Mouse (Mus musculus): Measurements from ENCODE around the gene Myo1e. TPM values are rescaled to one million over a fixed set of nuclear protein-coding genes. Genes with fewer than 3 reads are reported as not detected.

Myo1e gene
- polyA plus RNA-seq, 1 experiment from 2014 or later: 9.0 TPM

GRCm38 (mm10) chr9:70389548-70389947 lies 182.4 kb downstream of the Myo1e start:
- Histone ChIP-seq H3K4me3 (no peak overlapping the region), H3K36me3 (no peaks in the 10 kb centered on the region), H3K9me3 (no peaks in the 10 kb centered on the region), H3K27me3 (no peaks in the 10 kb centered on the region), H3K4me2 (no peak overlapping the region), H3K9ac (no peak overlapping the region), H3K27ac (replicated peaks) (no peak overlapping the region), H3K4me1 (replicated peaks) (peaks cover 5% of the 10 kb centered on the region; the same call in 1 of the 2 replicates)
- 91% methylated on average over 3 of the region's 3 CpGs for WGBS
- no peak for ATAC-seq (ENCODE audit: low FRiP score, low read depth)

- WGBS: 92% methylated on average over 5 of the region's 5 CpGs
- peaks cover 5% of the 10 kb centered on the region; the same call in 1 of the 2 replicates for H3K4me1 ChIP-seq (replicated peaks)
- no peak overlapping the region for H3K4me3 ChIP-seq
- ATAC-seq (ENCODE audit: low FRiP score, low read depth): no peak
- H3K9me3 ChIP-seq: no peaks in the 10 kb centered on the region
- H3K4me2 ChIP-seq: no peak overlapping the region
- H3K36me3 ChIP-seq: no peaks in the 10 kb centered on the region
- no peak overlapping the region for H3K27ac ChIP-seq (replicated peaks)
- no peak overlapping the region for H3K9ac ChIP-seq
- H3K27me3 ChIP-seq: no peaks in the 10 kb centered on the region
Measured at GRCm38 (mm10) chr9:70391042-70391441, 183.9 kb downstream of the Myo1e start.

- Histone ChIP-seq H3K36me3 (no peaks in the 10 kb centered on the region), H3K4me2 (no peak overlapping the region; the same call in 1 of the 2 replicates), H3K27ac (replicated peaks) (no peak overlapping the region), H3K4me3 (no peak overlapping the region), H3K27me3 (no peaks in the 10 kb centered on the region), H3K4me1 (replicated peaks) (peaks cover 5% of the 10 kb centered on the region; the same call in 1 of the 2 replicates), H3K9ac (no peak overlapping the region), H3K9me3 (no peaks in the 10 kb centered on the region)
- peak; percentile 68 for ATAC-seq (ENCODE audit: low FRiP score, low read depth)
- 80% methylated on average over 12 of the region's 12 CpGs for WGBS
Measured at GRCm38 (mm10) chr9:70391660-70392562, 184.8 kb downstream of the Myo1e start.

GRCm38 (mm10) chr9:70392563-70392907 lies 185.4 kb downstream of the Myo1e start:
- Histone ChIP-seq H3K4me1 (replicated peaks) (peaks cover 5% of the 10 kb centered on the region; the same call in 1 of the 2 replicates), H3K27me3 (no peaks in the 10 kb centered on the region), H3K4me2 (no peak overlapping the region; the same call in 1 of the 2 replicates), H3K9me3 (no peaks in the 10 kb centered on the region), H3K4me3 (no peak overlapping the region), H3K36me3 (no peaks in the 10 kb centered on the region), H3K27ac (replicated peaks) (no peak overlapping the region), H3K9ac (no peak overlapping the region)
- 17% methylated on average over 6 of the region's 6 CpGs for WGBS
- ATAC-seq (ENCODE audit: low FRiP score, low read depth): peak; percentile 88

- no peak overlapping the region for H3K9ac ChIP-seq
- no peak overlapping the region for H3K4me2 ChIP-seq
- peaks cover 5% of the 10 kb centered on the region; the same call in 1 of the 2 replicates for H3K4me1 ChIP-seq (replicated peaks)
- no peaks in the 10 kb centered on the region for H3K27me3 ChIP-seq
- no peak overlapping the region for H3K4me3 ChIP-seq
- H3K27ac ChIP-seq (replicated peaks): no peak overlapping the region
- WGBS: 86% methylated on average over 12 of the region's 12 CpGs
- no peaks in the 10 kb centered on the region for H3K36me3 ChIP-seq
- ATAC-seq (ENCODE audit: low FRiP score, low read depth): no peak
- H3K9me3 ChIP-seq: no peaks in the 10 kb centered on the region
Measured at GRCm38 (mm10) chr9:70395617-70396016, 188.5 kb downstream of the Myo1e start.

GRCm38 (mm10) chr9:70396083-70396482 lies 188.9 kb downstream of the Myo1e start:
- Histone ChIP-seq H3K27ac (replicated peaks) (no peak overlapping the region), H3K9me3 (no peaks in the 10 kb centered on the region), H3K4me3 (no peak overlapping the region), H3K27me3 (no peaks in the 10 kb centered on the region), H3K4me1 (replicated peaks) (peaks cover 5% of the 10 kb centered on the region; the same call in 1 of the 2 replicates), H3K4me2 (no peak overlapping the region), H3K36me3 (no peaks in the 10 kb centered on the region), H3K9ac (no peak overlapping the region)
- no peak for ATAC-seq (ENCODE audit: low FRiP score, low read depth)
- 85% methylated on average over 2 of the region's 2 CpGs for WGBS

GRCm38 (mm10) chr9:70401937-70402539 lies 194.9 kb downstream of the Myo1e start:
- H3K36me3 ChIP-seq: peaks cover 2% of the 10 kb centered on the region; the same call in 1 of the 2 replicates
- H3K27me3 ChIP-seq: no peaks in the 10 kb centered on the region
- H3K9ac ChIP-seq: no peak overlapping the region
- no peaks in the 10 kb centered on the region for H3K9me3 ChIP-seq
- no peak overlapping the region for H3K4me3 ChIP-seq
- H3K27ac ChIP-seq (replicated peaks): no peak overlapping the region
- WGBS: 88% methylated on average over 8 of the region's 8 CpGs
- no peaks in the 10 kb centered on the region for H3K4me1 ChIP-seq (replicated peaks)
- no peak overlapping the region for H3K4me2 ChIP-seq
- ATAC-seq (ENCODE audit: low FRiP score, low read depth): no peak

- no peak overlapping the region for H3K27ac ChIP-seq (replicated peaks)
- no peak overlapping the region for H3K9ac ChIP-seq
- ATAC-seq (ENCODE audit: low FRiP score, low read depth): no peak
- no peak overlapping the region for H3K4me2 ChIP-seq
- 92% methylated on average over 3 of the region's 3 CpGs for WGBS
- H3K9me3 ChIP-seq: no peaks in the 10 kb centered on the region
- no peak overlapping the region for H3K4me3 ChIP-seq
- no peaks in the 10 kb centered on the region for H3K4me1 ChIP-seq (replicated peaks)
- H3K36me3 ChIP-seq: peaks cover 21% of the 10 kb centered on the region
- H3K27me3 ChIP-seq: no peaks in the 10 kb centered on the region
Measured at GRCm38 (mm10) chr9:70406596-70406995, 199.4 kb downstream of the Myo1e start.

GRCm38 (mm10) chr9:70408791-70409190 lies 201.6 kb downstream of the Myo1e start:
- Histone ChIP-seq H3K9ac (no peak overlapping the region), H3K27ac (replicated peaks) (no peak overlapping the region), H3K4me2 (no peak overlapping the region), H3K36me3 (peaks cover 21% of the 10 kb centered on the region), H3K4me1 (replicated peaks) (no peaks in the 10 kb centered on the region), H3K27me3 (no peaks in the 10 kb centered on the region), H3K9me3 (no peaks in the 10 kb centered on the region), H3K4me3 (no peak overlapping the region)
- ATAC-seq (ENCODE audit: low FRiP score, low read depth): no peak
- 89% methylated on average over 3 of the region's 3 CpGs for WGBS

GRCm38 (mm10) chr9:70409743-70410142 lies 202.6 kb downstream of the Myo1e start:
- H3K4me3 ChIP-seq: no peak overlapping the region
- H3K27me3 ChIP-seq: no peaks in the 10 kb centered on the region
- WGBS: 95% methylated on average over 8 of the region's 8 CpGs
- H3K4me1 ChIP-seq (replicated peaks): no peaks in the 10 kb centered on the region
- H3K27ac ChIP-seq (replicated peaks): no peak overlapping the region
- peaks cover 21% of the 10 kb centered on the region for H3K36me3 ChIP-seq
- no peaks in the 10 kb centered on the region for H3K9me3 ChIP-seq
- no peak for ATAC-seq (ENCODE audit: low FRiP score, low read depth)
- H3K4me2 ChIP-seq: no peak overlapping the region
- H3K9ac ChIP-seq: no peak overlapping the region

GRCm38 (mm10) chr9:70410668-70411067 lies 203.5 kb downstream of the Myo1e start:
- Histone ChIP-seq H3K4me2 (no peak overlapping the region), H3K27me3 (no peaks in the 10 kb centered on the region), H3K9ac (no peak overlapping the region), H3K36me3 (peaks cover 21% of the 10 kb centered on the region), H3K4me1 (replicated peaks) (no peaks in the 10 kb centered on the region), H3K27ac (replicated peaks) (no peak overlapping the region), H3K4me3 (no peak overlapping the region), H3K9me3 (no peaks in the 10 kb centered on the region)
- ATAC-seq (ENCODE audit: low FRiP score, low read depth): no peak
- 87% methylated on average over 11 of the region's 11 CpGs for WGBS

GRCm38 (mm10) chr9:70413038-70413437 lies 205.9 kb downstream of the Myo1e start:
- no peak overlapping the region for H3K27ac ChIP-seq (replicated peaks)
- no peak overlapping the region for H3K9ac ChIP-seq
- ATAC-seq (ENCODE audit: low FRiP score, low read depth): no peak
- H3K4me1 ChIP-seq (replicated peaks): no peaks in the 10 kb centered on the region
- H3K27me3 ChIP-seq: no peaks in the 10 kb centered on the region
- no peak overlapping the region for H3K4me2 ChIP-seq
- WGBS: 94% methylated on average over 7 of the region's 7 CpGs
- H3K4me3 ChIP-seq: no peak overlapping the region
- no peaks in the 10 kb centered on the region for H3K9me3 ChIP-seq
- H3K36me3 ChIP-seq: peaks cover 15% of the 10 kb centered on the region

Measured in hindbrain, embryonic 15.5 days (tissue).